28 mouse cellular contexts compared by ENCODE assay signal in the genomic region with DNA sequence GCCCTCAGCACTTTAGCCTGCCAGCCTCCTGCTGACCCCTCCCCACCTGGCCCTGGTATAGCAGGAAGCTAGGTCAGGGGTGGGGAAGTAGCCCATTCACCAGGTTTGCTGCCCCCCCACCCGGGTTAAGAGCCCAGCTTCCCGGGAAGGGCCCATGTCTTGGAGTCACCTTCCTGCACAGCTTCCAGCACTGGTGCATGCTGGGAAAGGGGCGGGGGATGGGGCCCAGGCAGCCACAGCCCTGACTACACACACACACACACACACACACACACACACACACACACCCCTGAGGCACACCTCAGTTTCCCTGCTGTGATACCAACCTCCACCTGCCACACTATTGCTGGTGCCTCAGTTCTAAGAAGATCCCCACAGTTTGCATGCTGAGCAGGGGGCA. TPM values are rescaled to one million over a fixed set of nuclear protein-coding genes. Genes with fewer than 3 reads are reported as not detected.
DNase-seq lines count a peak whose midpoint lies in the region; ATAC-seq and TF ChIP-seq lines count a peak whose summit lies in the region.
"Had no signal": no experiment of that assay in that cellular context is flagged by ENCODE, and none has a peak within 500 bp of the region (broad histone marks: within the 10 kb centered on the region; RNA-seq: fewer than 3 reads in every experiment).

No protein-coding gene starts in this region.

- WGBS in hindbrain, embryonic 10.5 days = 62% methylated on average over 3 of the region's 3 CpGs
- WGBS in hindbrain, postnatal 0 days = 62% methylated on average over 3 of the region's 3 CpGs
- 53% methylated on average over 3 of the region's 3 CpGs for WGBS in embryonic facial prominence, embryonic 15.5 days

- no peak overlapping the region for H3K4me2 ChIP-seq in hindbrain, postnatal 0 days (ENCODE audit: low read depth, low read length)
- H3K4me2 ChIP-seq in embryonic facial prominence, embryonic 15.5 days (replicated peaks) = no peak overlapping the region
- H3K4me2 ChIP-seq: forebrain, embryonic 13.5 days; heart, embryonic 15.5 days; hindbrain, embryonic 13.5 days; lung, embryonic 15.5 days; midbrain, embryonic 15.5 days had no signal

- 0 out of 2 replicates have a peak overlapping the region, but pooled peaks have one; percentile 36 for H3K27ac ChIP-seq in hindbrain, embryonic 10.5 days
- H3K27ac ChIP-seq in hindbrain, postnatal 0 days = no peak overlapping the region
- peak overlapping the region; percentile 34; the same call in 1 of the 2 replicates for H3K27ac ChIP-seq in ES-Bruce4 (ENCODE audit: insufficient read depth, low read length)
- no peak overlapping the region for H3K27ac ChIP-seq in embryonic facial prominence, embryonic 15.5 days (replicated peaks)
- H3K27ac ChIP-seq: forebrain, embryonic 13.5 days; heart, adult 2 months; heart, embryonic 15.5 days; hindbrain, embryonic 13.5 days; liver, embryonic 14.5 days; lung, embryonic 15.5 days; midbrain, embryonic 15.5 days had no signal

- 0 out of 2 replicates have a peak, but pooled peaks have one; percentile 33 for TF ChIP-seq EP300 in ES-Bruce4 (IDR thresholded peaks at IDR 0.05; ENCODE audit: insufficient read depth, low read depth, low read length)

- ATAC-seq in hindbrain, postnatal 0 days = no peak
- 0 out of 2 replicates have a peak, but pooled peaks have one; percentile 6 for ATAC-seq in embryonic facial prominence, embryonic 15.5 days (ENCODE audit: insufficient number of reproducible peaks, low FRiP score, low TSS enrichment, low read depth)
- ATAC-seq in monocyte, adult 5-6 weeks (replicated peaks; ENCODE audit: insufficient number of reproducible peaks, low FRiP score, low TSS enrichment, poor library complexity, severe bottlenecking) = no peak
- ATAC-seq: forebrain, embryonic 13.5 days; midbrain, embryonic 15.5 days had no signal

- no peak overlapping the region for H3K4me3 ChIP-seq in hindbrain, embryonic 10.5 days
- H3K4me3 ChIP-seq in hindbrain, postnatal 0 days (ENCODE audit: low read length) = no peak overlapping the region
- peak overlapping the region; percentile 38 for H3K4me3 ChIP-seq in ES-Bruce4 (ENCODE audit: low read depth, low read length)
- no peak overlapping the region for H3K4me3 ChIP-seq in embryonic facial prominence, embryonic 15.5 days (replicated peaks)
- H3K4me3 ChIP-seq: forebrain, embryonic 13.5 days; heart, adult 2 months; heart, embryonic 15.5 days; hindbrain, embryonic 13.5 days; lung, embryonic 15.5 days; midbrain, embryonic 15.5 days had no signal

- no peak overlapping the region for H3K9ac ChIP-seq in hindbrain, postnatal 0 days (replicated peaks; ENCODE audit: low read length)
- H3K9ac ChIP-seq in ES-Bruce4 (ENCODE audit: low read depth, poor library complexity, severe bottlenecking) = no peak overlapping the region
- H3K9ac ChIP-seq in embryonic facial prominence, embryonic 15.5 days = no peak overlapping the region
- H3K9ac ChIP-seq: forebrain, embryonic 13.5 days; heart, embryonic 15.5 days; hindbrain, embryonic 13.5 days; liver, embryonic 14.5 days; lung, embryonic 15.5 days; midbrain, embryonic 15.5 days had no signal

- H3K4me1 ChIP-seq in hindbrain, embryonic 10.5 days (replicated peaks) = peaks cover 22% of the 10 kb centered on the region
- H3K4me1 ChIP-seq in hindbrain, postnatal 0 days (ENCODE audit: insufficient read depth, low read length) = no peaks in the 10 kb centered on the region
- peaks cover 4% of the 10 kb centered on the region for H3K4me1 ChIP-seq in ES-Bruce4 (ENCODE audit: control insufficient read depth, insufficient read depth, low read length)
- peaks cover 3% of the 10 kb centered on the region; the same call in 1 of the 2 replicates for H3K4me1 ChIP-seq in embryonic facial prominence, embryonic 15.5 days
- H3K4me1 ChIP-seq: forebrain, embryonic 13.5 days; lung, embryonic 15.5 days; midbrain, embryonic 15.5 days had no signal

- no peak for TF ChIP-seq POLR2A in ES-Bruce4 (IDR thresholded peaks at IDR 0.05; ENCODE audit: insufficient read depth, low read length)

- H3K36me3 ChIP-seq in hindbrain, embryonic 10.5 days = no peaks in the 10 kb centered on the region
- H3K36me3 ChIP-seq in hindbrain, postnatal 0 days (ENCODE audit: insufficient read depth, low read length) = no peaks in the 10 kb centered on the region
- no peaks in the 10 kb centered on the region for H3K36me3 ChIP-seq in ES-Bruce4 (ENCODE audit: control insufficient read depth, insufficient read depth, low read length, poor library complexity, severe bottlenecking)
- no peaks in the 10 kb centered on the region for H3K36me3 ChIP-seq in embryonic facial prominence, embryonic 15.5 days
- H3K36me3 ChIP-seq: heart, embryonic 15.5 days; hindbrain, embryonic 13.5 days; lung, embryonic 15.5 days; midbrain, embryonic 15.5 days had no signal

- H3K9me3 ChIP-seq in hindbrain, embryonic 10.5 days = no peaks in the 10 kb centered on the region
- H3K9me3 ChIP-seq in hindbrain, postnatal 0 days (ENCODE audit: low read length) = no peaks in the 10 kb centered on the region
- no peaks in the 10 kb centered on the region for H3K9me3 ChIP-seq in ES-Bruce4 (replicated peaks; ENCODE audit: control insufficient read depth, insufficient read depth, low read length, poor library complexity, severe bottlenecking)
- no peaks in the 10 kb centered on the region for H3K9me3 ChIP-seq in embryonic facial prominence, embryonic 15.5 days (replicated peaks)
- H3K9me3 ChIP-seq: forebrain, embryonic 13.5 days; heart, embryonic 15.5 days; hindbrain, embryonic 13.5 days; lung, embryonic 15.5 days; midbrain, embryonic 15.5 days had no signal

- TF ChIP-seq CTCF in hindbrain, postnatal 0 days (IDR thresholded peaks at IDR 0.05; ENCODE audit: low read depth) = no peak
- no peak for TF ChIP-seq CTCF in ES-Bruce4 (IDR thresholded peaks at IDR 0.05; ENCODE audit: low read depth, low read length)

- no peak for DNase-seq in hindbrain, embryonic 10.5 days (ENCODE audit: low spot score)
- no peak for DNase-seq in hindbrain, postnatal 0 days (ENCODE audit: low spot score)
- DNase-seq in 416B (ENCODE audit: low read depth) = peak; percentile 24
- no peak for DNase-seq in urinary bladder, postnatal 36 days (ENCODE audit: low spot score in 2 of 2)
- DNase-seq: cerebellum, adult 18-20 months; cerebellum, postnatal 25 days; embryo, embryonic 11 days; gastrocnemius, postnatal 10 days; heart, adult 2 months; thymus, postnatal 36 days had no signal

- no peaks in the 10 kb centered on the region for H3K27me3 ChIP-seq in hindbrain, embryonic 10.5 days (ENCODE audit: insufficient read depth, poor library complexity, severe bottlenecking)
- no peaks in the 10 kb centered on the region for H3K27me3 ChIP-seq in hindbrain, postnatal 0 days (ENCODE audit: insufficient read depth, low read length)
- H3K27me3 ChIP-seq in ES-Bruce4 (ENCODE audit: control insufficient read depth, insufficient read depth, low read length, poor library complexity, severe bottlenecking) = no peaks in the 10 kb centered on the region
- H3K27me3 ChIP-seq in embryonic facial prominence, embryonic 15.5 days = no peaks in the 10 kb centered on the region
- H3K27me3 ChIP-seq: forebrain, embryonic 13.5 days; hindbrain, embryonic 13.5 days; lung, embryonic 15.5 days; midbrain, embryonic 15.5 days had no signal

RNA-seq across cellular contexts. Expression of gene Madcam1, which starts 2.5 kb away (rescaled TPM):
- polyA plus RNA-seq in hindbrain, embryonic 10.5 days (2016; fragmentation: Nextera tagmentation; extraction: Ambion mirVana) = 1.4 and 1.5 TPM in 2 replicates
- total RNA-seq in hindbrain, postnatal 0 days (2014; rRNA removed) = 0.90 and 2.1 TPM in 2 replicates
- 0.98 and 1.4 TPM in 2 replicates for polyA plus RNA-seq in hindbrain, postnatal 0 days (2015; fragmentation: Nextera tagmentation; extraction: Ambion mirVana)
- polyA plus RNA-seq in ES-Bruce4 (2011; ENCODE audit: insufficient read depth, insufficient read length, low read depth, missing spikeins) = 1.9 and 2.6 TPM in 2 replicates
- 8.4 and 9.1 TPM in 2 replicates for polyA plus RNA-seq in embryonic facial prominence, embryonic 15.5 days (2015; fragmentation: Nextera tagmentation; extraction: Ambion mirVana)
- not detected in 3 replicates for total RNA-seq in monocyte, adult 5-6 weeks (2017)
- total RNA-seq: adrenal gland, adult 18-20 months; gastrocnemius, postnatal 10 days; heart, adult 2 months; layer of hippocampus, adult 18-20 months; layer of hippocampus, postnatal 25 days; megakaryocyte progenitor cell, adult 5-6 weeks had no signal
- polyA plus RNA-seq: C2C12; heart, adult 2 months; testis, adult 2 months had no signal

RNA-seq across cellular contexts. Expression of gene Tpgs1, which starts 7.3 kb away (rescaled TPM):
- 66.0 and 76.6 TPM in 2 replicates for polyA plus RNA-seq in hindbrain, embryonic 10.5 days (2016; fragmentation: Nextera tagmentation; extraction: Ambion mirVana)
- 117 and 135 TPM in 2 replicates for total RNA-seq in hindbrain, postnatal 0 days (2014; rRNA removed)
- polyA plus RNA-seq in hindbrain, postnatal 0 days (2015; fragmentation: Nextera tagmentation; extraction: Ambion mirVana) = 132 and 133 TPM in 2 replicates
- polyA plus RNA-seq in ES-Bruce4 (2011; ENCODE audit: insufficient read depth, insufficient read length, low read depth, missing spikeins) = 11.3 and 14.5 TPM in 2 replicates
- 62.4 and 63.6 TPM in 2 replicates for polyA plus RNA-seq in embryonic facial prominence, embryonic 15.5 days (2015; fragmentation: Nextera tagmentation; extraction: Ambion mirVana)
- 8.9 to 28.4 TPM (median 25.4 TPM) in 3 replicates for total RNA-seq in monocyte, adult 5-6 weeks (2017)

RNA-seq across cellular contexts. Expression of gene Odf3l2, which starts 16.3 kb away (rescaled TPM):
- not detected in 2 replicates for polyA plus RNA-seq in hindbrain, embryonic 10.5 days (2016; fragmentation: Nextera tagmentation; extraction: Ambion mirVana)
- total RNA-seq in hindbrain, postnatal 0 days (2014; rRNA removed) = 0.42 and 2.0 TPM in 2 replicates
- 0.60 and 0.71 TPM in 2 replicates for polyA plus RNA-seq in hindbrain, postnatal 0 days (2015; fragmentation: Nextera tagmentation; extraction: Ambion mirVana)
- not detected in 2 replicates for polyA plus RNA-seq in ES-Bruce4 (2011; ENCODE audit: insufficient read depth, insufficient read length, low read depth, missing spikeins)
- not detected in 2 replicates for polyA plus RNA-seq in embryonic facial prominence, embryonic 15.5 days (2015; fragmentation: Nextera tagmentation; extraction: Ambion mirVana)
- not detected in 3 replicates for total RNA-seq in monocyte, adult 5-6 weeks (2017)
- total RNA-seq: adrenal gland, adult 18-20 months; adrenal gland, postnatal 4 days; heart, adult 2 months; megakaryocyte progenitor cell, adult 5-6 weeks had no signal
- polyA plus RNA-seq: C2C12; heart, adult 2 months; heart, embryonic 15.5 days; hindbrain, embryonic 13.5 days; intestine, embryonic 14.5 days; kidney, embryonic 16.5 days; liver, embryonic 14.5 days; lung, embryonic 15.5 days; testis, adult 2 months had no signal

RNA-seq across cellular contexts. Expression of gene Cdc34, which starts 20.1 kb away (rescaled TPM):
- polyA plus RNA-seq in hindbrain, embryonic 10.5 days (2016; fragmentation: Nextera tagmentation; extraction: Ambion mirVana) = 243 and 244 TPM in 2 replicates
- 65.1 and 76.7 TPM in 2 replicates for total RNA-seq in hindbrain, postnatal 0 days (2014; rRNA removed)
- polyA plus RNA-seq in hindbrain, postnatal 0 days (2015; fragmentation: Nextera tagmentation; extraction: Ambion mirVana) = 69.8 and 71.3 TPM in 2 replicates
- polyA plus RNA-seq in ES-Bruce4 (2011; ENCODE audit: insufficient read depth, insufficient read length, low read depth, missing spikeins) = 299 and 319 TPM in 2 replicates
- 94.8 and 96.8 TPM in 2 replicates for polyA plus RNA-seq in embryonic facial prominence, embryonic 15.5 days (2015; fragmentation: Nextera tagmentation; extraction: Ambion mirVana)
- 76.0 to 109 TPM (median 89.7 TPM) in 3 replicates for total RNA-seq in monocyte, adult 5-6 weeks (2017)

RNA-seq across cellular contexts. Expression of gene Shc2, which starts 24.1 kb away (rescaled TPM):
- polyA plus RNA-seq in hindbrain, embryonic 10.5 days (2016; fragmentation: Nextera tagmentation; extraction: Ambion mirVana) = 20.5 and 22.6 TPM in 2 replicates
- 66.2 and 67.9 TPM in 2 replicates for total RNA-seq in hindbrain, postnatal 0 days (2014; rRNA removed)
- polyA plus RNA-seq in hindbrain, postnatal 0 days (2015; fragmentation: Nextera tagmentation; extraction: Ambion mirVana) = 19.8 and 21.3 TPM in 2 replicates
- 4.6 and 4.7 TPM in 2 replicates for polyA plus RNA-seq in ES-Bruce4 (2011; ENCODE audit: insufficient read depth, insufficient read length, low read depth, missing spikeins)
- 11.8 and 12.5 TPM in 2 replicates for polyA plus RNA-seq in embryonic facial prominence, embryonic 15.5 days (2015; fragmentation: Nextera tagmentation; extraction: Ambion mirVana)
- not detected in 3 replicates for total RNA-seq in monocyte, adult 5-6 weeks (2017)
- total RNA-seq: megakaryocyte progenitor cell, adult 5-6 weeks had no signal

Comparison
In these comparisons a context has a peak if more than half of its experiments do, and no peak if none do; other contexts are left out.
1. H3K27ac ChIP-seq: peak in hindbrain, embryonic 10.5 days (single experiment) and ES-Bruce4 (single experiment); none in hindbrain, postnatal 0 days (single experiment) and embryonic facial prominence, embryonic 15.5 days (single experiment).